Mouse (Mus musculus): ENCODE measurements around the gene Ndufb8. TPM values are rescaled to one million over a fixed set of nuclear protein-coding genes. Genes with fewer than 3 reads are reported as not detected.

Gene Ndufb8
- 102 TPM for polyA plus RNA-seq (2014; fragmentation: Illumina TruSeq; extraction: RNeasy Lipid Tissue Mini Kit (QIAGEN cat#74804); ENCODE audit: low read depth, low replicate concordance)

GRCm38 (mm10) chr19:44554861-44555590 is at the start of gene Ndufb8:
Gene Ndufb8 (minus strand): TSS chr19:44555440.

GRCm38 (mm10) chr19:44562652-44563206 is 7.5 kb upstream of the Ndufb8 start, which contains the start of gene Hif1an:
Gene Hif1an (plus strand): TSS chr19:44562850.

GRCm38 (mm10) chr19:44552731-44553130 is 2.5 kb downstream of the Ndufb8 start, which contains the start of gene Gm20538:
Gene Gm20538 (minus strand): TSS chr19:44552831.

GRCm38 (mm10) chr19:44545321-44546041 is 9.8 kb downstream of the Ndufb8 start, which contains the start of gene Sec31b:
Gene Sec31b (minus strand): TSS chr19:44545864.

Other genes with a start within 250 kb of the Ndufb8 start
- gene Scd4, start 222.3 kb downstream of the Ndufb8 start, polyA plus RNA-seq (2014; fragmentation: Illumina TruSeq; extraction: RNeasy Lipid Tissue Mini Kit (QIAGEN cat#74804); ENCODE audit: low read depth, low replicate concordance) = not detected
- 1,950 TPM for gene Scd1, start 147.6 kb downstream of the Ndufb8 start, polyA plus RNA-seq (2014; fragmentation: Illumina TruSeq; extraction: RNeasy Lipid Tissue Mini Kit (QIAGEN cat#74804); ENCODE audit: low read depth, low replicate concordance)
- not detected for gene Wnt8b, start 62.0 kb downstream of the Ndufb8 start, polyA plus RNA-seq (2014; fragmentation: Illumina TruSeq; extraction: RNeasy Lipid Tissue Mini Kit (QIAGEN cat#74804); ENCODE audit: low read depth, low replicate concordance)
- gene Sec31b, start 9.6 kb downstream of the Ndufb8 start, polyA plus RNA-seq (2014; fragmentation: Illumina TruSeq; extraction: RNeasy Lipid Tissue Mini Kit (QIAGEN cat#74804); ENCODE audit: low read depth, low replicate concordance) = 0.24 TPM
- gene Gm20538, start 2.6 kb downstream of the Ndufb8 start, polyA plus RNA-seq (2014; fragmentation: Illumina TruSeq; extraction: RNeasy Lipid Tissue Mini Kit (QIAGEN cat#74804); ENCODE audit: low read depth, low replicate concordance) = not detected
- 6.3 TPM for gene Hif1an, start 7.4 kb upstream of the Ndufb8 start, polyA plus RNA-seq (2014; fragmentation: Illumina TruSeq; extraction: RNeasy Lipid Tissue Mini Kit (QIAGEN cat#74804); ENCODE audit: low read depth, low replicate concordance)
- not detected for gene Pax2, start 200.6 kb upstream of the Ndufb8 start, polyA plus RNA-seq (2014; fragmentation: Illumina TruSeq; extraction: RNeasy Lipid Tissue Mini Kit (QIAGEN cat#74804); ENCODE audit: low read depth, low replicate concordance)